Mouse (Mus musculus): Measurements from ENCODE around the gene Hmx1. TPM values are rescaled to one million over a fixed set of nuclear protein-coding genes. Genes with fewer than 3 reads are reported as not detected.

Gene Hmx1
- total RNA-seq, 2 experiments from 2014 or later: not detected

Other genes starting within 250 kb of the Hmx1 start
- gene Adra2c, start 110.8 kb upstream of the Hmx1 start, total RNA-seq (2021): under 1 TPM; 0.49 to 0.52 TPM
- gene Cpz, start 136.6 kb downstream of the Hmx1 start, total RNA-seq (2021): under 1 TPM; 0.22 to 0.41 TPM
- gene Trmt44, start 186.0 kb downstream of the Hmx1 start, total RNA-seq (2021): 1 to 10 TPM; 2.1 to 2.2 TPM
- 10 to 100 TPM; 26.2 to 28.0 TPM for gene Acox3, start 193.9 kb downstream of the Hmx1 start, total RNA-seq (2021)

Measured in heart, adult 18-20 months (tissue).